Mouse (Mus musculus): Measurements from ENCODE around the gene Pask.

DNA sequence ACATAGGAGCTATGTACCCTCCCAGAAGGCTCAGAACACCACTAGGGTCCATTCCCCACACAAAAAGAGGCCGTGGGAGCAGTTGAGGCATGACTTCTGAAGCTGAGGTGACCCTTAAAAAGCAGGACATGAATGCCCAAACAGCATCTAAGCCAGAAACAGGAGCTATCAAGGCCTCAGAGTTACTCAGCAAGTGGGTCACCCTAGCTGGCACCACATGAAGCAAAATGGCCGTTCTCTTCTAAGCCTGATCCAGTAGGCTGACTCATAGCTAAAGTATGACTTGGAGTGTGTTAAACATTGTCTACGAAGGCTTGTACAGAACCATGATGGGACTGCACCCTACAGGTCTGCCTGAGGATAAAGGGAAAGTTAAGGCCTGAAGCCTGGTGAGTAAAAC lies 16.8 kb downstream of the Pask start:
- TF ChIP-seq CTCF (IDR thresholded peaks at IDR 0.05; ENCODE audit: control insufficient read depth, insufficient read depth, low read length) (no peak), POLR2A (IDR thresholded peaks at IDR 0.05; ENCODE audit: borderline replicate concordance, control insufficient read depth, low read depth, low read length) (no peak)
